11 mouse cellular contexts compared by ENCODE assay signal in genomic region chr11:54984581-54984980, GRCm38 (mm10). TPM values are rescaled to one million over a fixed set of nuclear protein-coding genes. Genes with fewer than 3 reads are reported as not detected.
A peak's percentile ranks its signal among the peaks of the same experiment; 100 is the strongest.
DNase-seq lines count a peak whose midpoint lies in the region; ATAC-seq lines count a peak whose summit lies in the region.
"Had no signal": no experiment of that assay in that cellular context is flagged by ENCODE, and none has a peak within 500 bp of the region (broad histone marks: within the 10 kb centered on the region; RNA-seq: fewer than 3 reads in every experiment).

No protein-coding gene starts in this region.

- no peak overlapping the region for H3K27ac ChIP-seq in kidney, embryonic 15.5 days
- H3K27ac ChIP-seq in embryonic facial prominence, embryonic 13.5 days: no peak overlapping the region
- no peak overlapping the region for H3K27ac ChIP-seq in intestine, embryonic 15.5 days
- H3K27ac ChIP-seq: embryonic facial prominence, embryonic 12.5 days; limb, embryonic 15.5 days had no signal

- no peak overlapping the region for H3K9ac ChIP-seq in kidney, embryonic 15.5 days
- no peak overlapping the region for H3K9ac ChIP-seq in embryonic facial prominence, embryonic 13.5 days
- no peak overlapping the region for H3K9ac ChIP-seq in intestine, embryonic 15.5 days
- H3K9ac ChIP-seq: embryonic facial prominence, embryonic 12.5 days; limb, embryonic 15.5 days had no signal

- H3K9me3 ChIP-seq in kidney, embryonic 15.5 days (replicated peaks): no peaks in the 10 kb centered on the region
- H3K9me3 ChIP-seq in embryonic facial prominence, embryonic 13.5 days: peaks cover 2% of the 10 kb centered on the region; the same call in 1 of the 2 replicates
- H3K9me3 ChIP-seq in intestine, embryonic 15.5 days: no peaks in the 10 kb centered on the region
- H3K9me3 ChIP-seq: embryonic facial prominence, embryonic 12.5 days; limb, embryonic 15.5 days had no signal

- no peak for DNase-seq in frontal cortex, postnatal 25 days (ENCODE audit: low spot score in 2 of 2)
- no peak for DNase-seq in kidney, adult 8-10 months
- DNase-seq in left cerebral cortex, adult 8-10 months (ENCODE audit: low spot score in 2 of 2): no peak
- DNase-seq: thymus, adult 18-20 months had no signal

- H3K4me1 ChIP-seq in kidney, embryonic 15.5 days: no peaks in the 10 kb centered on the region
- no peaks in the 10 kb centered on the region for H3K4me1 ChIP-seq in embryonic facial prominence, embryonic 13.5 days
- H3K4me1 ChIP-seq in intestine, embryonic 15.5 days (replicated peaks): no peaks in the 10 kb centered on the region
- H3K4me1 ChIP-seq: embryonic facial prominence, embryonic 12.5 days; limb, embryonic 15.5 days had no signal

- no peak overlapping the region for H3K4me2 ChIP-seq in kidney, embryonic 15.5 days
- no peak overlapping the region for H3K4me2 ChIP-seq in embryonic facial prominence, embryonic 13.5 days
- no peak overlapping the region for H3K4me2 ChIP-seq in intestine, embryonic 15.5 days (replicated peaks)
- H3K4me2 ChIP-seq: embryonic facial prominence, embryonic 12.5 days; limb, embryonic 15.5 days had no signal

- ATAC-seq in frontal cortex, adult (ENCODE audit: low TSS enrichment): peak; percentile 39
- ATAC-seq in kidney, embryonic 15.5 days (replicated peaks; ENCODE audit: low FRiP score): peak; percentile 43; the same call in 1 of the 2 replicates
- 0 out of 2 replicates have a peak, but pooled peaks have one; percentile 7 for ATAC-seq in embryonic facial prominence, embryonic 13.5 days (ENCODE audit: insufficient number of reproducible peaks, insufficient read depth, low FRiP score, low TSS enrichment, low read depth)
- 0 out of 2 replicates have a peak, but pooled peaks have one; percentile 8 for ATAC-seq in intestine, embryonic 15.5 days
- ATAC-seq: inflammation-experienced regulatory T-cells, adult 6 months had no signal

- H3K27me3 ChIP-seq in kidney, embryonic 15.5 days: no peaks in the 10 kb centered on the region
- H3K27me3 ChIP-seq in embryonic facial prominence, embryonic 13.5 days: no peaks in the 10 kb centered on the region
- no peaks in the 10 kb centered on the region for H3K27me3 ChIP-seq in intestine, embryonic 15.5 days (replicated peaks)
- H3K27me3 ChIP-seq: embryonic facial prominence, embryonic 12.5 days; limb, embryonic 15.5 days had no signal

- H3K36me3 ChIP-seq in kidney, embryonic 15.5 days: peaks cover 78% of the 10 kb centered on the region
- peaks cover 86% of the 10 kb centered on the region for H3K36me3 ChIP-seq in embryonic facial prominence, embryonic 13.5 days
- H3K36me3 ChIP-seq in intestine, embryonic 15.5 days: peaks cover 40% of the 10 kb centered on the region

- no peak overlapping the region for H3K4me3 ChIP-seq in kidney, embryonic 15.5 days (replicated peaks)
- no peak overlapping the region for H3K4me3 ChIP-seq in embryonic facial prominence, embryonic 13.5 days
- H3K4me3 ChIP-seq in intestine, embryonic 15.5 days (replicated peaks): no peak overlapping the region
- H3K4me3 ChIP-seq: embryonic facial prominence, embryonic 12.5 days; limb, embryonic 15.5 days had no signal

- WGBS in kidney, embryonic 15.5 days: 73% methylated on average over 4 of the region's 4 CpGs
- WGBS in embryonic facial prominence, embryonic 13.5 days: 61% methylated on average over 4 of the region's 4 CpGs
- WGBS in intestine, embryonic 15.5 days: 64% methylated on average over 4 of the region's 4 CpGs

RNA-seq across cellular contexts. Expression of gene Tnip1, which starts 21.9 kb away (rescaled TPM):
- polyA plus RNA-seq in kidney, embryonic 15.5 days (2015; fragmentation: Nextera tagmentation; extraction: Ambion mirVana): 16.8 and 20.7 TPM in 2 replicates
- 19.8 and 20.2 TPM in 2 replicates for polyA plus RNA-seq in embryonic facial prominence, embryonic 13.5 days (2015; fragmentation: Nextera tagmentation; extraction: Ambion mirVana)
- 22.7 and 24.5 TPM in 2 replicates for polyA plus RNA-seq in intestine, embryonic 15.5 days (2015; fragmentation: Nextera tagmentation; extraction: Ambion mirVana)
- 10 to 100 TPM; 33.0 to 36.3 (median 34.9) TPM for total RNA-seq in left cerebral cortex, adult 8-10 months (2022)

RNA-seq across cellular contexts. Expression of gene Anxa6, which starts 48.7 kb away (rescaled TPM):
- 201 and 233 TPM in 2 replicates for polyA plus RNA-seq in kidney, embryonic 15.5 days (2015; fragmentation: Nextera tagmentation; extraction: Ambion mirVana)
- 246 and 262 TPM in 2 replicates for polyA plus RNA-seq in embryonic facial prominence, embryonic 13.5 days (2015; fragmentation: Nextera tagmentation; extraction: Ambion mirVana)
- 261 and 262 TPM in 2 replicates for polyA plus RNA-seq in intestine, embryonic 15.5 days (2015; fragmentation: Nextera tagmentation; extraction: Ambion mirVana)
- total RNA-seq in left cerebral cortex, adult 8-10 months (2022): 10 to 100 TPM; 81.9 to 92.8 (median 85.4) TPM
